Mouse (Mus musculus): Measurements from ENCODE around the gene Syt1.

The Syt1 gene

DNA sequence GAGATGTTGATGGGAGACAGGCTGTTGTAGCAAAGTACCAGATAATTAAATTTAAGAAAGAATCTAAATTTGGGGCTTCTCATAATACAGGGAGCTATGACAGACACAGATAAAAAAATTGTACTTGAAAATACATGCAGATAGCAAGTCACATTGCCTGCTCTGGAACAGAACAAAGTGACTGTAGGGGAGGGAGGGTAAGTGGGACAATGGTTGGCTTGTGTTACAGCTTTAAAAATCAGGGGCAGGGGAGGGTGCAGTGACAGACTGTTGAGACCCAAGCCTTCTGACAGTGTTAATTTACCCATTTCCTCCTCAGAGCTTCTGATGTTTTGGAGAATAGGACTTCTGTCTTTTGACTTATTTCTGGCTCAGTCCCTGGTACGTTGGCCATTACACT is 126.3 kb downstream of the Syt1 start:
- no peak for DNase-seq

GRCm38 (mm10) chr10:108880372-108880771 is 130.4 kb downstream of the Syt1 start:
- DNase-seq = peak; percentile 57

- DNase-seq = no peak
Measured at GRCm38 (mm10) chr10:108875730-108876129, 135.1 kb downstream of the Syt1 start.

GRCm38 (mm10) chr10:108874687-108875086 is 136.1 kb downstream of the Syt1 start:
- DNase-seq = no peak

DNA sequence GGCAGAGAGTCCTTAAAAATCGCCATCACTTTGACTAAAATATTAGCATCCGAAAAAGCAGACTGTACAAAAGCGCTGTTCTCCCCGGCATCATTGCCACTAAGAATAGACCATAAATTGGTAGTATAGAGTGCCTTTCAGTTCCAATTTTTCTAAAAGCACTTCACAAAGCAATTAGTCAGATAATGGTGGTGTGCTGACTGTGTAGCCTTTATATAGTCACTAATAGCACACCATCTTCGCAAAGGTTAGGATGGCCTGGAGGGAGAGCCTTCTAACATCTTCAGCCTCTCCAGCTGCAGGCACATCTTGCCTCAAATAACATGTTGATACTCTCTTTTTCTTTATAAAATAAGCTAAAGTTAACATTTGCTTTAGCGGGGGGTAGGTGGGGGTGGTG is 138.4 kb downstream of the Syt1 start:
- no peak for DNase-seq

- DNase-seq = no peak
Measured at GRCm38 (mm10) chr10:108870586-108870985, 140.2 kb downstream of the Syt1 start.

- peak; percentile 84 for DNase-seq
Measured at GRCm38 (mm10) chr10:108868136-108868535, 142.6 kb downstream of the Syt1 start.

GRCm38 (mm10) chr10:108867202-108867601 is 143.6 kb downstream of the Syt1 start:
- peak; percentile 91 for DNase-seq

- DNase-seq = peak; percentile 50
Measured at GRCm38 (mm10) chr10:108865586-108865985, 145.2 kb downstream of the Syt1 start.

GRCm38 (mm10) chr10:108855986-108856385 is 154.8 kb downstream of the Syt1 start:
- no peak for DNase-seq

DNA sequence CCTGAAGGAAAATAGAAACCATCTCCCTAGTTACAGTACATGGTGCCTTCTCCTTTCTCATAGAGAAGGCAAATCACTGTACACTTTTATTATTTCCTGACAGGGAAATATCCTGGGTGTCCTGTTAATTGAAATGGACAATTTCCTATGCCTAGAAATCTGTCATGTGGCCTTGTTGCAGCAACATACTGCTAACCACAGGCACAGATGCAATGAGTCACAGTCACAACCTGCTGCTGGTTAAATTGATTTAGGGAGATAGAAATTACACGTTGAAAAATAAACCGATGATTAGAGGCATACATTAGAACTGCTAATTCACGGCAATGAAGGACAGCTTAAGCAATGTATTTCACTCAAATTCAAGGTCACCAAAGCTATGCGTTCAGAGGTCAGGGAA is 158.0 kb downstream of the Syt1 start:
- DNase-seq = peak; percentile 42

GRCm38 (mm10) chr10:108837434-108837833 is 173.3 kb downstream of the Syt1 start:
- DNase-seq = no peak

DNA sequence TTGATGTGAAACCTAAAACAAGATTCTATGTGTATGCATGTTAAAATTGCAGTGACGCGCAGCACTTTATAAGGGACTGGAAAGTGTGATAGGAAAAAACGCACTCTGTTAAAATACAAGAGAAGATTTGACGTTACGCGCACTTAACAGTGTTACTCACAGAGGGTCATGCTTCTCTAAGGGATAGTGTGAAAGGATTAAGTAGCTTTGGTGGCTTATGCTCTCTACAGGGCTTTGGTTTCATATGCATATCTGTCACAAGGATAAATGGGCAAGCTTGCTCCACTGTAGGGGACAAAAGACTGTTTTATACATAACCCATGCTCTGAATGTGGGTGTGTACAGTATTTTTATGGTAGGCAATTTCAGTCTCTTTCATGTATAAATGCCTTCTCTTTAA is 178.5 kb downstream of the Syt1 start:
- DNase-seq = no peak

GRCm38 (mm10) chr10:108831801-108832200 is 179.0 kb downstream of the Syt1 start:
- DNase-seq = peak; percentile 67

GRCm38 (mm10) chr10:108822273-108822672 is 188.5 kb downstream of the Syt1 start:
- peak; percentile 60 for DNase-seq

GRCm38 (mm10) chr10:108815339-108815738 is 195.4 kb downstream of the Syt1 start:
- no peak for DNase-seq

GRCm38 (mm10) chr10:108804380-108804779 is 206.4 kb downstream of the Syt1 start:
- no peak for DNase-seq

DNA sequence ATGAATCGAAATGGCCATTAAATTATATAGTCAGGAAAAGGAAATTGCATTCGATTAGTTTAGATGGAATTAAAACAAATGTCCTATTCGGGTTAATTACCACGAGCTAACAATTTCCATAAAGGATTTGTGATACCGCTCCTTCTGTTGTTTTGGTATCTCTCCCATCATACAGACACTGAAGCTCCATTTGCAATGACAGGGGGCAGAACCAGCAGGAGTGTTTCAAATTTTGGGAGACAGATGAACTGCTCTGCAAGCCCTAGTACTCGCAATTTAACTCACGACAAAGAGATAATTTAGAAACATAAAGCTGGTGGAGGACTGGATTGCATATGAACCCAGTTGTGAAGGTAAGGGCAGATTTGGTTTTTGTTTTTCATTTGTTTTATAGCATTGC is 210.0 kb downstream of the Syt1 start:
- DNase-seq = no peak

DNA sequence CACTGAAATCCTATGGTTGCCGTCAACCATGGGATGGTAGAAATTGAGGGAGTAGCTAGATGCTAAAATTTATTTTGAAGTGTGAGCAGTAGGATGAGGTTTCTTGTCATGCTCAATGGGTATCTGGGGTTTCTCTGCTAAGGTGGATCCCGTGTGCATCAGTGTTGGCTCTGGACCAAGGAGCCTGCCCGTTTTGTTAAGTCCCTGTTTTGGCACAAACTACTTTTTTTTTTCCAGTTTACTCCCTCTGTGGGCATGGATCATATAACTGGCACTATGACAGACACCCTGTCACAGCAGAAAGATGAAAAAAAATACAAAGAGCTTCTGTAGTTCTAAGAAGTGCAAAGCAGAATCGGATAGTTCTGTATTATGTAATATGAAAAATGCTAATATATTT is 212.0 kb downstream of the Syt1 start:
- peak; percentile 68 for DNase-seq

DNA sequence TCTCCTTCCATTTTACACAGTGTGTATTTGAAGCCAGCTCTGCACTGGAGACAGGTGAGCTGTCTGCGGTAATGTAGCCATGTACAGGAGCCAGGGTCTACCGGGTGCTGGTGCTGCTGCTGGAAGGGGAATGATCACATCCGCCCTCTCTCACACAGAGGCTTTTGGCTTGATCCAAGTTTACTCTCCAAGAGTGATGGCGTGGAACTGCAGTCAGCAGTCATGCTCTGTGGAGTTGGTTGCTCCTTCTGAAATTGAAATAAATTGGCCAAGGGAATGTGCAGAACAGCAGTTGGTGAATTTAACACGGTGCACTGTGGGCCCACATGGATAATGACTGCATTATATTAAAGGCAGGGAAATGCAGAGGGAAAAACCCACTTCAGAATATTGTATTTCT is 228.0 kb downstream of the Syt1 start:
- DNase-seq = no peak

GRCm38 (mm10) chr10:108780614-108781013 is 230.2 kb downstream of the Syt1 start:
- DNase-seq = no peak

GRCm38 (mm10) chr10:108776735-108777134 is 234.0 kb downstream of the Syt1 start:
- no peak for DNase-seq

DNA sequence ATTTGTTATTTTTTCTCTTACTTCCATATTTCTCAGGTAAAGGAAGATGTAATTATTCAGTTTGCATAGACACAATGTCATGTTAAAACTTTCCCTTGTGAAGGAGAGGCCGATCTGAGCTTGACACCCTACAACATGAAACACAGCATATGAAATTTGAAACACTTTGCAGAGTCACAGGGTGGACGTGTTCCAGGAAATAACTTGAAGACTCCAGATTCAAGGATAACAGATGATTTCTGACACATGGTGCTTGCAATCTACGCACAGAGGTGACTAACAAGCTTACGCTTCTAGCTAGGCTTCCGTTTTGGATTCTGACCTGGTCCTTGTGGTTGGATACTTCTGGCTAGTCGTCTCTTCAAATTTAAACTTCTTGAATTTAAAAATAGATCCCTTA is 239.7 kb downstream of the Syt1 start:
- DNase-seq = no peak

GRCm38 (mm10) chr10:108765564-108765963 is 245.2 kb downstream of the Syt1 start:
- DNase-seq = peak; percentile 79

DNA sequence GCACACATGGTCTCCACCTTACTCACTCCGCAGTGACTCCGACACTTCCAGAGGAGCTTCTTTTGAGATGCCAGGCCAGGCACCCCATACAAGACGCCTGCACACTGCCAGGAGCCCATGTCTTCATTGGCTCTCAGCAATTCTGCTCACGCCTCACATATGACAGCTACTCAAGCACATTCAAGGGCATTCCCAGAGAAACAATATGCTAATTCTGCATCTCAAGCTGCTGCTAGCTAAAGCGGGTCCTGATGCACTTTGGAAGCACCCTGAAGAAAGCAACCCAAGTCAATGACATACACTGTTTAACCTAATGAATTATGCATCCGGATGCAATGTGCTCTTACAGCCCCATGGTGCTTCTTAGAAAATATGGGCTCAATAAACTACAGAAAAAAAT is 247.1 kb downstream of the Syt1 start:
- DNase-seq = peak; percentile 18

GRCm38 (mm10) chr10:108753304-108753703 is 257.5 kb downstream of the Syt1 start:
- no peak for DNase-seq
